Mouse (Mus musculus): ENCODE measurements around the gene Cbl.
A peak's percentile ranks its signal among the peaks of the same experiment; 100 is the strongest.

Cbl gene

DNA sequence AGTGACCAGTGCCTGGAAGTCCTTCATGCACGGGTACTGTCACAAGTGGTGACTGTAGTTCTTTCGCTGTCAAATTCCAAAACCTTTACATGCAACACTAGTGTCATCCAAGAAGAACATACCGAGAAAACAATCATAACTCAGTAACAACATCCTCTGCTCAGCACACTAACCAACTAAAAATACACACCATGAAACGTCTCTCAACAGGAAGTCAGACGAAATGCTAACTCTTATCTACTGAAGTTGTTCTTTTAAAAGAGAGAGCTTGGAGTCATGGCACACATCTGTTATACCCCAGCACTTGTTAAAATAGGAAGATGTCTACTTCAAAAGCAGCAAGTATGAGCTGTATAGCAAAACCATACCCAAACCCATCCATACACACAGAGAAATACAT is 52.3 kb downstream of the Cbl start:
- DNase-seq (ENCODE audit: low spot score) = no peak

DNA sequence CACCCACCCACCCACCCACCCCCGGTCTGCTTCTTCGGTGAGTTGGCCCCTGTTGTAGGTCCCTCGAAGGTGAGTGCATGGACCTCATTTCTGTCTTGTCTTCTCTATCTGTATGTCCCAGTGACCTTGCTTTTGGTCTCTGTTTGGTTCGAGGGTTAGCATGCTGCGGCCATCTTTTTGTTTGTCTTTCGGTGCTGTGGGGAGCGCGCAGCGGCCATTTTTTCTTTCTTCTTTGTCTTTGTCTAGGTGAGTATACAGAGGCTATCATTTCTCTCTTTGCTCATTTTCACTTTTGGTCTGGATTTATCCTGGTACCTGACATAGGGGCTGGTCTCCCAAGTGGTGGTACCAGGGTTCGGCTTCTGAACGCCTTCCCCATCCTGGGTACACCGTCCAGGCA is 55.0 kb downstream of the Cbl start:
- DNase-seq (ENCODE audit: low spot score) = no peak

DNA sequence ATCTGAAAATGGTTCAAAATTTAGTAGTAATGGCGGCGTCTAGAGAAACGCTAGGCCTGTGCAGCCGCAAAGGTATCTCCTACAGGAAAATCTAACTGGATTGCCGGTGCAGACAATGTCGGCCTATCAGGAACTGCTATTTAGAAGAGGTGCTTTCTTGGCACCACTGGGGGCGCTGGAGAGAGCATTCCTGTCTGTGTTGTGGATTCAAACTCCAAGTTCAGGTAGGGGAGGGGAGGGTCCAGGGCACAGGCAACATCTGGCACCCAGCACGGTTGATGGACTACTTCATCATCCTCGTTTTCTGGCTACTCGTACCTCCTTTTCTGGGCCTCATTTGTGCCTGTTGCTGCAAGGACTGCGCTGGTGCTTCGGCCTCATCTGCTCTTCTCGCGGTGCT is 55.5 kb downstream of the Cbl start:
- no peak for DNase-seq (ENCODE audit: low spot score)

DNA sequence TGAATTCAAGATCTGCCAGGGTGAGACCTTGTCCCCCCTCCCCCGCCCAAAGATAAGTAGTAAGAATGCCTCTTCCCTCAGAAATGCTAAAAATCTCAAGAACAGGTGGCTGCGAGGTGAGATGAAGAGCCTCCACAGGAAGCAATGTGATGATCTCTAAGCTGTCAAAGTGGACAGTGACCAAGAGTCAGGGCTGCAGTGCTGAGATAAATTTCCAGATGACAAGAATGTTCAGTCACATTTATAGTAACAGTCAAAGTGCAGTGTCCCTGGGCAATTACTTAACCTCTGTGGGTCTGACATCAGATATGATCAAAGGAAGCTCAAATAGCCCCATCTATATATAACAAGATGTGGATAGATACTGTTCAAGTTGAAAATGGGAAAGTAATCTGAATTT is 56.4 kb downstream of the Cbl start:
- DNase-seq (ENCODE audit: low spot score) = no peak

DNA sequence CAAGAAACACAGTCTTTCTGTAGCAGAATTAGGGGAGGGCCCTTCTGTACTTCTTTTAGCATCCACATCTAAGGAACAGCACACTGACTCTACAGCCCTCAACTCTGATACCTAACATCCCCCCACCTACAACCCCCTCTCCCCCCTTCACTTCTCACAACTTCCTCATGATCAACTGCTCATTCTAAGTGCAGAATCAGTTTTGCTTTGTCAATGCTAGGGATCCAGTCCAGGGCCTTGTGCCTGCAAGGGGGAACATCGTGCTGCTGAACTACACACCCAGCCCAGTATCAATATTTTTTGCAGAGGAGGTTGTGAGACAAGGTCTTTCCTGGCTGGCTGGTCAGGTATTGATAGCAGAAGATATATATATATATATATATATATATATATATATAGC is 57.9 kb downstream of the Cbl start:
- no peak for DNase-seq (ENCODE audit: low spot score)

DNA sequence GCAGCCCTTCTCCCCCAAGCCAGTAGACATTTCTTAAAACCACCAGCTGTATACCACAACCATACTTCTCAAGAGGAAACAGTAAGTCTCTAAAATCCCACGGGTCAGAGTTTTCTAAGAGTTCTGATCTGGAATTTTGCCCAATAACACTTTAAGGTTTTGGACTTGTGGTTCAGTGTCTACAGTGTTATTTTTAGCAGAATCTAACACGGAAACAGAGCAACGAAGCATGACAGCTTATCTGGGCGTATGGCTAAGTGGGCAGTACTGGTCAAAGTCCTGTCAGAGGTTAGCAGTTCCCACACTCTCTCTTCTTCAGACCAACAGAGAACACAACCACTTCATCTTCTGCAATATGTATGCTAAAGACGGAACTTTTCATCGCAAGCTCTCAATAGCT is 58.3 kb downstream of the Cbl start:
- no peak for DNase-seq (ENCODE audit: low spot score)

DNA sequence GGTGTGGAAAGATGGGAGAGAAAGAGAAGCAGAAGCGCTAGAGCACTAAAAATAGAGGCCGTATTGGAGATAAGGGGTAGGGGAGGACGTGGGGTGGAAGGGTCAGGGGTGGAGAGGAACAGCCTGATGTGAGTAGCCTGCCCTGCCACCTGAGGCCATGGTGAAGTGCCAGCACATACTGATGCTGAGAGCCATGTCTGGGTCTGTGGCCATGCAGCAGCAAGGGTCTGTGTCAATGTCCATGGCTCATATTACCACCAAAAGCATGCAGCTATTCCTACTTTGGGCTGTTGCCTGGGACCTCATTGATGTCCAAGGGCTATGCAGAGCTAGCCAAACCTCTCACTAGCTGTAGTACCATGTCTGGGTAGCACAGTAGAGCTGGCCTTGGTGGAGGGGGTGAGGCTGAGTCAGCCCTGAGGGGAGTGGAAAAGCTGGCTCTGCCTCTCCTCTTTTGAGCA is 63.1 kb downstream of the Cbl start:
- DNase-seq (ENCODE audit: low spot score) = no peak

DNA sequence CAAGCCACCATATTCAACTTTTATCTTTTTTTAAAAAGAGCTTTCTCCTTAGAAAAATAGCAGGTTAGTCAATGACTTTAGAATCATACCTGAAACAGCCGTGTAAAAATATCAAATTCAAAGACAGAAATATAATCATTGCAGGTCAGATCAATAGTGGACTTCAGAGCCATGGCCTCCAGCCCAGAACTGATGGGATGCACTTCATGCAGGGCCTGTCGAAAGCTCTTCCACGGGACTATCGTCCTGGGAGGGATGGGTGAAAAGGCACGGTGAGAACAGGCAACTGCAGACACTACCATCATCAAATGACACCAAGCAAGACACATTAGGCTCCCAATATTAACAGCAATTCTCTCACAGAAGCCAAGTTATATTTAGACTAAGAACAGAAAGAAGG is 64.9 kb downstream of the Cbl start:
- no peak for DNase-seq (ENCODE audit: low spot score)

DNA sequence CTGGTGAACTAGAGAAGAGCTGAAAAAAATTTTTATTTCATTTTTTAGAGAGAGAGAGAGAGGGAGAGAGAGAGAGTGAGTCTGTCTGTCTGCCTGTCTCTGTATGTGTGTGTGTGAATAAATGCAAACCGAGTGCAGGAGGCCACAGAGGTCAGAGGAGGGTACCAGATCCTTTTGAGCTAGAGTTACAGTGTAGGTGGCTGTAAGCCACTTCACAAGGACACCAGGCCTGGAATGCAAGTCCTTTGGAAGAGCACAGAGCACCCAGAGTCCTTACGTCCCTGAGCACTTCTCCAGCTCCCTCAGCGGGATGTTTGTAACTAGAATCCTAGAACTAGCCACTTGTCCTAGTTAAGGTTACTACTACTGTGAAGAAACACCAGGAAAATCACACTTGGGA is 74.0 kb downstream of the Cbl start:
- DNase-seq (ENCODE audit: low spot score) = no peak

DNA sequence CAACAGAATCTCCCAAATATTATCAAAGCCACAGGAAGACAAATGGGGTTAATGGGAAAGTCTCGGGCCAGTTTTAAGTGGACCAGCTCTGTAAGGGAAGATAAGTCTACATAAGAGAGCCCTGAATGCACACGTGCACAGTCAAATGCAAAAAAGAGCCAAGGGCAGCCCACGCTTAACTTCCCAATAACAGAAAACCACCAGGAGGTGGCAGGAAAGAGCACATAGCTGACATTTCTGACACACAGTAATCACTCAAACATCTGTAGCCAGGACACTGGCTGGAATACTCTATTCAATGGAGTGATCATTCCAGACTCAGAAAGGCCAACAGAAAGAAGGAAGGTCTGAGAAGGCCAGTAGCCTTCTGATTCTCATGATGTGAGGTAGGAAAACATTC is 86.6 kb downstream of the Cbl start:
- peak; percentile 45 for DNase-seq (ENCODE audit: low spot score)

DNA sequence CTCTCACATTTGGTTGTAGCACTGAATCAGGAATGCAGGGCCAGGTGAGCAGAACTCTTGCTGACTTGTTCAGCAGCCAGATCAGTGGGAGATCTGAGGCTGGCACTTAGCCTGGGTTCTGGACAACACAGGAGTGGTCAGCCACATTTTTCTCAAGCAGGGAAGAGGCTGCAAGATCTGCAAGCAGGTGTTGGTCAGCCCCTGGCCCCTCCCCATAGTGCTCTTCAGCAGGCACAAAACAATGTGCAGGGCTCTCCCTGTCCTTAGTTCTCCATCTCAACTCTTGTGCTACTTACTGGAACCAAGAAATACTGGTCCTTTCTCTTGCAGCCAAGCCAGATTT is 89.2 kb downstream of the Cbl start:
- no peak for DNase-seq (ENCODE audit: low spot score)

DNA sequence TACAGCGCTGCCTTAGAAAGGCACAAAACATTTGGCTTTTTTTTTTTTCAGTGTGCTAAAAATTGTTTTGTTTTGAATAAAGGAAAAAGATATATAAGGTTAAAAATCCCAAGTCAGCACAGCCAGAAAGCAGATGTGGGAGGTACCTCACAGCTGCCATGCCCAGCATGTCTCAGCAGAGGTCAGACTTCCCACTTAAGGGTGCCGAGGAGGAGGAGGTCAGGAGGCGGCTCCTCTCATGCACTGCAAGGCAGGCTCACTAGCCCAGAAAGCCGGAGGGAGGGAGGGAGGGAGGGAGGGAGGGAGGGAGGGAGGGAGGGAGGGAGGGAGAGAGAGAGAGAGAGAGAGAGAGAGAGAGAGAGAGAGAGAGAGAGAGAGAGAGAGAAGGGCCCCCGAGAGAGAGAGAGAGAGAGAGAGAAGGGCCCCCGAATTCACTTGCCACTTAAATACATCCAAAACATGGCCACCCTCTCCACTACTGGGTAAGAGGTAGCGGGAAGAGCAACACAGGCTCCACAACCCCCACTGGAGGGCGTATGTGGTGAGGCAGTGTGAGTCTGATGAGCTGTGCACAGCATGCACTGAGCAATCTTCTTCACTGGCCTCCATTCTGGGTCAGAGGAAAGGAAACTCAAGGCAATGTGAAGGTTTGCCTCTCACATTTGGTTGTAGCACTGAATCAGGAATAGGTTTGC is 89.7 kb downstream of the Cbl start:
- peak; percentile 68 for DNase-seq (ENCODE audit: low spot score)

DNA sequence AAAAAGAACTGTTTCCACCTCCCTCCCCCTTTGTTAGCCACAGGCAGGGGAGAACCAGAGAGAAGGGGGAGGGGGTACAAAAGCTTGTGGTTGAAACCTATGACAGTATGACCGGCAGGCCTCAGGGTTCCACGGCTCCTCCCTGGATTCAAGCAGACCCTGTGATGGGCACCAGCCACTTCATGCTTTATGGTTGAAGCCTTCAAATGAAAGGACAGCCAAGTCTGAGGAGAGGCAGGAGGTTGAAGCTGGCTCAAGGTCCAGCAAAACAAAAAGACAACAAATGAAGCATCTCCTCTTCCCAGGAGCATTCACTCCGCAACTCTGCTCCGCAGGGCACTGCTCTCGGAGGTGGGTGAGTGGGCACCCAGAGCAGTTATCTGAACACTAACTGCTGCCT is 90.4 kb downstream of the Cbl start:
- no peak for DNase-seq (ENCODE audit: low spot score)

DNA sequence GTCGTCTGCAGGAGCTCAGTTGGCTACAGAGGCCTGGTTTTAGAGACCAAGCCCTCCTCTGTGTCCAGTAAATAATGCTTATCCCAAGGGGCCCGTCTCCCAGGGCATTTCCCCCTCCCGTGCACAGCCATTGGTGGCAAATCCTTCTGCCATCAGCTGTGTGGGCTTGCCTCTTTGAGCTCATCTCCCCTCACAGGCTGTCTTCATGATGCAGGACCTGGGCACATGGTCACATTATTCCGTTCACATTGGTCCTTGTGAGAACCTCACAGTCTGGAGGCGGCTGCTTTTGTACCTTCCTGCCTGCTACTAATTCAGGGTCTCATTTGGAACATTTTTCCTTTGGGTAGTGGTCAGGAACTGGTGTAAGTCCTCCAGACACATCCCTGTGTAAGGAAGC is 91.9 kb downstream of the Cbl start:
- no peak for DNase-seq (ENCODE audit: low spot score)

DNA sequence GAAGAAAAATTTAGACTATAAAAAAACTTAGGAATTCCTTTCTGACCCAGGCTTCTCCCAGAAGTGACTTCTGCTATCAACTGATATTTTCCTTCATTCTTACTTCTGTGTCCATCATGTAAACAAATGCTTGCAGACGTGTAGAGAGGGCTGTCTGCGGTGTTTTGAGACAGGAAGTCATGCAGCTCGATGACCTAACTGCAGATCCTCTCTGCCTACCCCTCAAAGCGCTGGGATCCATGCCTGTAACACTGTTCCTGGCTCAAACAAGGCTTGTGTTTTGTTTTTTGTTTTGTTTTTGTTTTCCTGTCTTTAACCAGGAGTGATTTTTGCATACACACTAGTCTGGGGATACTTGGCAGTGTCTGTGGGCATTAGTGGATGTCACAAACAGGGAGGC is 96.0 kb downstream of the Cbl start:
- no peak for DNase-seq (ENCODE audit: low spot score)

DNA sequence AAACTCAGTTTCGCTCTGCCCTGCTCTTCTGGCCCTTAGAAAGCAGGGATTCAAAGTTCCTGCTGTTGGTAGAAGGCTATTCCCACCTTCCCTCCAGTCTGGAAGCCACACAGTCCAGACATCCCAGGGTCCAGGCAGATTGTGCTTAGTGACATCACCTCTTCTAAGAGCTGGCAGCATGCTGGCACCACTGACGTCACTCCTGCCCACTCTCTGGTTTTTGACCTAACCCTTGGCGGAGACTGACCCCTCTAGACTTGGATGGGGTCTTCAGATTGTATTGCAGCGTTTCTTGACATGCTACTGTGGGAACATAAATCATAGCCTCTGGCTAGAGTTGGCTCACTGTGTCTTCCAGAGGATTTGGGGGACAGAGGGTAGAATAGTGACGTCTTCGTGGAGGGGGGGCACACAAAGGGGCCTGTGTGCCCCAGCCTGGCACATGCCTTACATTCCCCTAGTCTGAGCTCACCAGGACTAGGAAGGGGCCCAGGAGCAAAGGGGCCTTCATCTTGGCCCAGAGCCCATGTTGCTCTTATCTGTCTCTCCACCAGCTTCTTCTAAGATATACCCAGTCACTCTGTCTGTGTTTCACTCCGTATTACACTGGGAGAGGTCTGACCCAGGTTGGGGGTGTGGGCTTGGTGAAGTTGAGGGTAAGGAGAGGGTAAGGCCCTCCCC is 98.0 kb downstream of the Cbl start:
- no peak for DNase-seq (ENCODE audit: low spot score)

DNA sequence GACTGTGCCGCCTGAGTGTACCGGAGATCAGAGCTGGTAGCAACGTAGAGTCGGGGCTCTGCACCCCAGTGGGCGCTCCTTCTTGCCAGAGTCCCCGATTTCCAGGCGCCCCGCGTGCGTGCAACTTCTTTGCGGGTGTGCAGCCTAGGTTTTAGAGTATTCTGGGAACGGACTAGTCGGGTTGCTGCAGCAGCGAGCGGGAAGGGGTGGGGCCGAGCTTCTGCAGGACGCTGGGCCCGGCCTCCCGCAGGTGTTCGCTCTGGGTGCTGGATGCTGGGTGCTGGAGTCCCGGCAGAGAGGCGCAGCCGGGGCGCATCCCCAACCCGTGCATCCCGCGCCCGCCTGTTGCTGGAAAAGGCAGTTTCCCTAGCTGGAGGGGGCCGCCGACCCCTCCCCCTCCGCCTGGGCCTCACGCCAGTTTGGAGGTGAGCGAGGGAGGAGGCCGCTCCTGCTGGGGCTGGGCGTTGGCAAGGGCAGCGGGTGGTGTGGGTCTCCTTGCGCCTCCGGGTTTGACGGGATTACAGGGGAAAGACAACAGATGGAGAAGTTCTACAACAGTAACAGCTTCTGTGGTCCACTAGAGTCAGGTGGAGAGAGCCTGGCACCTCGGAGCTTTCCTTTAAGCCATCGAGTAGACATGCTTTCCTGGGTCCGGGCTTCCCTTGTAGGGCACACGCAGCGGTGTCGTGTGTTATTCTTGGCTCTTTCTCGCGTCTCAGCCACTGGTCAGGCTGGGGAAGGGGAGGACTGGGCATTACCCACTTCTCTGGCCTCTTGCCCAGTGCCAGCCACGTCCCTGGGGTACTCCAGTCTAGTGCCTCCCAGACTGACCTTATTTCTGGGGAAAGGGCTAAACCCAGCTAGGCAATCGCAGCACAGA is 98.8 kb downstream of the Cbl start:
- peak; percentile 94 for DNase-seq (ENCODE audit: low spot score)

DNA sequence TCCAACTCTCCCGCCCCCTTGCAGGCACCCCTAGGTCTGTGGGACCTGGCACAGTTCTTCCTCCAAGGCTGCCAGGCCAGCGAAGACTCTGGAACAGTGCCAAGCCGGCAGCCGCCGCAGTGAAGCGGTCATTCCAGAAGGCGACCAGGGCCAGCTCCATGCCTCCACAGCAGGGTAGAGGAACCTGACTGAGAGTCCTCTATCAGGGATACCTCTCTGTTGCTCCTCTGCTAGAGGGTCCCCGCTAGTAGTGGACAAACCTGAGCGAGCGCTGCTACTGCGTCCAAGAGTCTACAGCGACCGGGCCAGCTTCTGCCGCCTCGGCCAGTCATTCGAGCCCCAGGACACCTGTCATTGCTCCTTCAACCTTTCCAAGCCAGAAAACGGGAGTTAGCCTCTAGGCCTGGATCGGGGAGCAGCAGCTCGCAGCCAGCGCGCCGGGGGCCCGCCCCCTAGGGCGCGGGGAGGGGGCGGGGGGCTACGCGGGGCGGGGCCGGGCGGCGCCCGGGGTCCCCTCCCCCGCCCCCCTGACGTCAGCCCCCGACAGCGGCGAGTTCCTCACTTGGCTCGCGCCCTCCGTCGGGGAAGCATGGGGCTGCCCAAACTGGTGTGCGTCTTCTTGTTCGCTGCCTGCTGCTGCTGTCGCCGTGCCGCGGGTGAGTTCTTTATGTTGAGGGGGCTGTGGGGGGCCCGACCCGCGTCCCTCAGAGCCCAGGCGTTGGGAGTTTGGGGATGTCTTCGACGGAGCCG is 99.6 kb downstream of the Cbl start, which contains the start of gene Mcam:
Mcam (plus strand) TSS at position 369 of the 750 bp plus-strand sequence.
- peak; percentile 61 for DNase-seq (ENCODE audit: low spot score)

DNA sequence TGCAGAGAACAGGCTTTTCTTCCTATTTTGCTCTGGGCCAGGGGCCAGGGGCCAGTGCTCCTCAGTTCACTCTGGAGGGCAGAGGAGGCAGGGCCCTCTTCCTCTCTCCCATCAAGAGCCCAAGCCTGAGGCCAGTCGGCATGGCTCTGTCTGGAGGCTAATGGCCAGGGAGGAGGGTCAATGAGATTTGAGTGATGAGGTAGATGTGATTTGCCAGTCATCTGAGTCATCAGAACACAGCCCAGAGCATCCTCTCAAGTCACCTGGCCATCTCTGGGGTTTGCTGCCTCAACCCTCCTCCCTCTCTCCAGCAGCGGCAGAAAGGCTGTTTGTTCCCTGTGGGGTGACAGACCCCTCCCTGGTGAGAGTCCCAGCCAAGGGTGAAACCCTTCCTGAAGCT is 100.6 kb downstream of the Cbl start:
- no peak for DNase-seq (ENCODE audit: low spot score)

DNA sequence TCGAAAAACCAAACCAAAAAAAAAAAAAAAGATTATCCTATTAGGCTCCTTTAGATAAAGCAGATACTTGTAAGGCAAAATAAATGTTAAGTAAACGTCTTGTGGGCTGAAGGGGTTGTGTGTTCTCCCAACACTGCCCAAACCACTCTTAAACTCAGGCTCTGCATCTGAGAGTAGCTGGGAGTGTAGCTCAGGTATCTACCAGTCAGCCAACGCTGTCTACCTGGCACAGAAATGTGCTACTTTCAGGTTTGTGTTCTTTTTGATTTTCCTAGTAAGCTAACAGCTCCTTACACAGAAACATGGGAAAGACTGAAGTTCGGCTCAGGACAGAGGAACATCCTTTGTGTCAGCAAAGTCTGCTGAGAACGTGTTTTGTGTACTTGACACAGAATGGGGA is 101.6 kb downstream of the Cbl start:
- DNase-seq (ENCODE audit: low spot score) = no peak

DNA sequence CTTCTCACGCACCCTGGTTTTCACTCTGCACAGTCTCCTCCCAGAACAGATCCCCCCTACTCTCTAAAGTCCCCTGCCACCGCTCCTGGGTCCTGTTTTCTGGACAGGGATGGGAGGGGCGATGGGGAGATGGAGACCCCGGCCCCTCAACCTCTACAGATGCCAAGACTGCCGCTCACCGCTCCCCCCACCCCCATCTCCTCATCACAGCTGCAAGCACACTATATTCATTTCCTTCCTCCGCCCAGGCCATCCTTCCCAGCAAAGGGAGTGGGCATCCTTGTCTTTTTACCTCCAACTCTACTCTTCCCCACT is 102.6 kb downstream of the Cbl start:
- no peak for DNase-seq (ENCODE audit: low spot score)

DNA sequence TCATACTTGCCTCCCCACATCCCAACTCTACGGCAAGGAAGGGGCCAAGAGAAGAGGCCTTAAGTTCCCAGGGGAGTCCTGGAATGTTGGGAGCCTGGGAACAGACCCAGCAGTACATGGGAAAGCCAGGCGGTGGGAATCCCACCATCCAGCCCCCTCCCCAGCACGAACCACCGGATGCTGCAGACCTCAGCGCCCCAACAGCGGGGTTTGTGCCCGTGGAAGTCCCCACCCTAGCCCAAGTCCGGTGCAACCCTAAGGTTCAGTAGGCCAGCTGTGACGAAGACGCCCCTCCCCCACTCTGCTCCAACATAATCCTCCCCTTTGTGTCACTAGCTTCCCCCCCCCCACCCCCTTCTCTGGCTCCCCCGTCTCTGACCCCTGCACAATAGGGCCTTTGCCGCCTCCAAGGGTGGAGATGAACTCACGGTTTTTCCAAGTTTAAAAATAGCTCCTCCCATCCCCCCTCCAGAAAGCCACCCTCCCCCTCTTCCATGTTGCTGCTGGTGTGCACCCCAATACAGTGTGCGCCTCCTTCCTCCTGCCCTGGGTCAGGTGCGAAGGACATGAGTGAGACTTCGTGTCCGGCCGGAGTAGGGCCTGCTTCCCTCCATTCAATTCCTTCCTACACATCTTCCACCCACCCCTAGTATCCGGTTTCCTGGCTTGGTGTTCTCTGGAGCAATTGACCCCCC is 103.1 kb downstream of the Cbl start:
- no peak for DNase-seq (ENCODE audit: low spot score)
